ENCODE assay signal across 11 mouse cellular contexts in genomic region chr14:105744125-105744524, GRCm38 (mm10).
A peak's percentile ranks its signal among the peaks of the same experiment; 100 is the strongest.
DNase-seq lines count a peak whose midpoint lies in the region; ATAC-seq lines count a peak whose summit lies in the region.
"Had no signal": no experiment of that assay in that cellular context is flagged by ENCODE, and none has a peak within 500 bp of the region (broad histone marks: within the 10 kb centered on the region; RNA-seq: fewer than 3 reads in every experiment).

No protein-coding gene starts in this region.

- no peaks in the 10 kb centered on the region for H3K9me3 ChIP-seq in embryonic facial prominence, embryonic 14.5 days (ENCODE audit: control insufficient read depth, low read length)
- H3K9me3 ChIP-seq in embryonic facial prominence, embryonic 10.5 days, result no peaks in the 10 kb centered on the region
- no peaks in the 10 kb centered on the region for H3K9me3 ChIP-seq in limb, embryonic 15.5 days
- H3K9me3 ChIP-seq in hindbrain, embryonic 11.5 days (ENCODE audit: control insufficient read depth, low read length), result no peaks in the 10 kb centered on the region
- H3K9me3 ChIP-seq in liver, embryonic 11.5 days (ENCODE audit: control insufficient read depth, low read length), result no peaks in the 10 kb centered on the region
- H3K9me3 ChIP-seq: neural tube, embryonic 12.5 days had no signal

- WGBS in embryonic facial prominence, embryonic 14.5 days, result 37% methylated on average over 3 of the region's 3 CpGs
- WGBS in embryonic facial prominence, embryonic 10.5 days, result 77% methylated on average over 3 of the region's 3 CpGs
- WGBS in limb, embryonic 15.5 days, result 33% methylated on average over 3 of the region's 3 CpGs
- 87% methylated on average over 3 of the region's 3 CpGs for WGBS in hindbrain, embryonic 11.5 days
- WGBS in liver, embryonic 11.5 days, result 88% methylated on average over 3 of the region's 3 CpGs

- H3K27me3 ChIP-seq in embryonic facial prominence, embryonic 14.5 days (replicated peaks; ENCODE audit: control insufficient read depth, insufficient read depth, low read length), result no peaks in the 10 kb centered on the region
- H3K27me3 ChIP-seq in embryonic facial prominence, embryonic 10.5 days (replicated peaks; ENCODE audit: low read depth, poor library complexity, severe bottlenecking), result peaks cover 16% of the 10 kb centered on the region; the same call in 1 of the 2 replicates
- no peaks in the 10 kb centered on the region for H3K27me3 ChIP-seq in limb, embryonic 15.5 days
- no peaks in the 10 kb centered on the region for H3K27me3 ChIP-seq in hindbrain, embryonic 11.5 days (ENCODE audit: control insufficient read depth, insufficient read depth, low read length)
- H3K27me3 ChIP-seq in liver, embryonic 11.5 days (replicated peaks; ENCODE audit: control insufficient read depth, insufficient read depth, low read length), result no peaks in the 10 kb centered on the region
- H3K27me3 ChIP-seq: neural tube, embryonic 12.5 days; Patski had no signal

- no peak overlapping the region for H3K4me3 ChIP-seq in embryonic facial prominence, embryonic 14.5 days (ENCODE audit: low read depth, low read length)
- H3K4me3 ChIP-seq in embryonic facial prominence, embryonic 10.5 days, result no peak overlapping the region
- no peak overlapping the region for H3K4me3 ChIP-seq in limb, embryonic 15.5 days
- H3K4me3 ChIP-seq in hindbrain, embryonic 11.5 days (ENCODE audit: low read depth, low read length), result no peak overlapping the region
- H3K4me3 ChIP-seq in liver, embryonic 11.5 days (ENCODE audit: low read depth, low read length), result no peak overlapping the region
- H3K4me3 ChIP-seq: neural tube, embryonic 12.5 days had no signal

- peaks cover 15% of the 10 kb centered on the region for H3K4me1 ChIP-seq in embryonic facial prominence, embryonic 14.5 days (ENCODE audit: control insufficient read depth, insufficient read depth, low read length)
- peaks cover 14% of the 10 kb centered on the region; the same call in 1 of the 2 replicates for H3K4me1 ChIP-seq in embryonic facial prominence, embryonic 10.5 days
- peaks cover 14% of the 10 kb centered on the region; the same call in 1 of the 2 replicates for H3K4me1 ChIP-seq in limb, embryonic 15.5 days
- no peaks in the 10 kb centered on the region for H3K4me1 ChIP-seq in hindbrain, embryonic 11.5 days (replicated peaks; ENCODE audit: control insufficient read depth, insufficient read depth, low read length)
- H3K4me1 ChIP-seq in liver, embryonic 11.5 days (replicated peaks; ENCODE audit: control insufficient read depth, insufficient read depth, low read length), result no peaks in the 10 kb centered on the region
- H3K4me1 ChIP-seq: neural tube, embryonic 12.5 days had no signal

- peak; percentile 76 for DNase-seq in embryonic facial prominence, embryonic 14.5 days (ENCODE audit: low spot score)
- no peak for DNase-seq in embryonic facial prominence, embryonic 10.5 days (ENCODE audit: low spot score)
- peak; percentile 18 for DNase-seq in urinary bladder, postnatal 14 days (ENCODE audit: low spot score)
- DNase-seq in urinary bladder, postnatal 25 days (ENCODE audit: low spot score), result no peak
- DNase-seq in hindbrain, embryonic 11.5 days (ENCODE audit: low spot score), result no peak
- no peak for DNase-seq in left cerebral cortex, adult 11 months (ENCODE audit: low spot score)
- no peak for DNase-seq in liver, embryonic 11.5 days (ENCODE audit: low spot score)
- DNase-seq: embryo, embryonic 11 days had no signal

- H3K27ac ChIP-seq in embryonic facial prominence, embryonic 14.5 days (replicated peaks; ENCODE audit: low read depth, low read length), result no peak overlapping the region; the same call in 1 of the 2 replicates
- H3K27ac ChIP-seq in embryonic facial prominence, embryonic 10.5 days (replicated peaks), result no peak overlapping the region
- H3K27ac ChIP-seq in limb, embryonic 15.5 days, result peak overlapping the region; percentile 1; the same call in 1 of the 2 replicates
- no peak overlapping the region for H3K27ac ChIP-seq in hindbrain, embryonic 11.5 days (ENCODE audit: low read depth, low read length)
- H3K27ac ChIP-seq in liver, embryonic 11.5 days (ENCODE audit: low read depth, low read length), result no peak overlapping the region
- H3K27ac ChIP-seq: neural tube, embryonic 12.5 days had no signal

- H3K9ac ChIP-seq in embryonic facial prominence, embryonic 14.5 days (ENCODE audit: low read depth, low read length), result no peak overlapping the region
- H3K9ac ChIP-seq in limb, embryonic 15.5 days, result no peak overlapping the region
- H3K9ac ChIP-seq in hindbrain, embryonic 11.5 days (ENCODE audit: low read depth, low read length), result no peak overlapping the region
- no peak overlapping the region for H3K9ac ChIP-seq in liver, embryonic 11.5 days (ENCODE audit: low read depth, low read length)
- H3K9ac ChIP-seq: neural tube, embryonic 12.5 days had no signal

- no peaks in the 10 kb centered on the region for H3K36me3 ChIP-seq in embryonic facial prominence, embryonic 14.5 days (ENCODE audit: control insufficient read depth, insufficient read depth, low read length)
- H3K36me3 ChIP-seq in embryonic facial prominence, embryonic 10.5 days (replicated peaks), result no peaks in the 10 kb centered on the region
- H3K36me3 ChIP-seq in limb, embryonic 15.5 days, result no peaks in the 10 kb centered on the region
- H3K36me3 ChIP-seq in hindbrain, embryonic 11.5 days (ENCODE audit: control insufficient read depth, insufficient read depth, low read length), result no peaks in the 10 kb centered on the region
- H3K36me3 ChIP-seq in liver, embryonic 11.5 days (ENCODE audit: control insufficient read depth, insufficient read depth, low read length), result no peaks in the 10 kb centered on the region
- H3K36me3 ChIP-seq: neural tube, embryonic 12.5 days had no signal

- H3K4me2 ChIP-seq in embryonic facial prominence, embryonic 14.5 days (ENCODE audit: low read depth, low read length), result no peak overlapping the region
- no peak overlapping the region for H3K4me2 ChIP-seq in limb, embryonic 15.5 days
- H3K4me2 ChIP-seq in hindbrain, embryonic 11.5 days (replicated peaks; ENCODE audit: low read depth, low read length), result no peak overlapping the region
- no peak overlapping the region for H3K4me2 ChIP-seq in liver, embryonic 11.5 days
- H3K4me2 ChIP-seq: neural tube, embryonic 12.5 days had no signal

- peak; percentile 74 for ATAC-seq in embryonic facial prominence, embryonic 14.5 days (ENCODE audit: low read depth)
- peak; percentile 67 for ATAC-seq in limb, embryonic 15.5 days (ENCODE audit: insufficient number of reproducible peaks, low FRiP score, low TSS enrichment, low read depth)
- no peak for ATAC-seq in hindbrain, embryonic 11.5 days (ENCODE audit: low FRiP score)
- no peak for ATAC-seq in liver, embryonic 11.5 days (replicated peaks; ENCODE audit: low FRiP score)
- ATAC-seq: Patski had no signal

Comparison
In these comparisons a context has a peak if more than half of its experiments do, and no peak if none do; other contexts are left out.
1. DNase-seq: peak in embryonic facial prominence, embryonic 14.5 days (single experiment) and urinary bladder, postnatal 14 days (single experiment); none in embryonic facial prominence, embryonic 10.5 days (single experiment), urinary bladder, postnatal 25 days (single experiment), hindbrain, embryonic 11.5 days (single experiment), left cerebral cortex, adult 11 months (single experiment) and liver, embryonic 11.5 days (single experiment).
2. ATAC-seq: peak in embryonic facial prominence, embryonic 14.5 days (single experiment) and limb, embryonic 15.5 days (single experiment); none in hindbrain, embryonic 11.5 days (single experiment) and liver, embryonic 11.5 days (single experiment).